Mouse (Mus musculus): ENCODE data around the gene Ptprn2.

DNA sequence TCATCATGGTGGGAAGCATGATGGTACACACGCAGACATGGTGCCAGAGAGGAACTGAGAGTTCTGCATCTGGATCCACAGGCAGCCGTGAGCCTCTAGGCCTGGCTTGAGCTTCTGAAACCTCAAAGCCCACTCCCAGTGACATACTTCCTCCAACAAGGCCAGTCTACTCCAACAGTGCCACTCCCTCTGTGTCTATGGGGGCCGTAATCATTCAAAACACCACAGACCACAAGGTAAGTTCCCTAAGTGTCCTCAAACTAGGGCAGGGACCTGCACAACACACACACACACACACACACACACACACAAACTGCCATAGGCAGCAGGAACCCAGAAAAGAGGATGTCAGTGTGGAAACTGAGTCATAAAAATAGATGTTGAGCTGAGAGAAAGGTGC lies 813.6 kb downstream of the Ptprn2 start:
- no peak for TF ChIP-seq POLR2A (IDR thresholded peaks at IDR 0.05; ENCODE audit: insufficient read length, low read depth)
- no peak for TF ChIP-seq TCF12 (IDR thresholded peaks at IDR 0.05; ENCODE audit: insufficient read depth, poor library complexity, severe bottlenecking)
- no peak for TF ChIP-seq E2F4 (IDR thresholded peaks at IDR 0.05; ENCODE audit: insufficient read depth)
- TF ChIP-seq POLR2AphosphoS2 (IDR thresholded peaks at IDR 0.05; ENCODE audit: insufficient read length, low read depth): no peak
- no peak for TF ChIP-seq MYOG (IDR thresholded peaks at IDR 0.05; ENCODE audit: control insufficient read depth in 1 of 3, insufficient read depth in 1 of 3, insufficient read length in 2 of 3, low read depth in 2 of 3)
- TF ChIP-seq TCF3 (IDR thresholded peaks at IDR 0.05; ENCODE audit: insufficient read length, low read depth): no peak
- no peak for TF ChIP-seq MYOD1 (IDR thresholded peaks at IDR 0.05; ENCODE audit: control insufficient read depth in 1 of 3, insufficient read length in 2 of 3, low read depth in 2 of 3)
